Mouse (Mus musculus): ENCODE data around the gene Erfe.

DNA sequence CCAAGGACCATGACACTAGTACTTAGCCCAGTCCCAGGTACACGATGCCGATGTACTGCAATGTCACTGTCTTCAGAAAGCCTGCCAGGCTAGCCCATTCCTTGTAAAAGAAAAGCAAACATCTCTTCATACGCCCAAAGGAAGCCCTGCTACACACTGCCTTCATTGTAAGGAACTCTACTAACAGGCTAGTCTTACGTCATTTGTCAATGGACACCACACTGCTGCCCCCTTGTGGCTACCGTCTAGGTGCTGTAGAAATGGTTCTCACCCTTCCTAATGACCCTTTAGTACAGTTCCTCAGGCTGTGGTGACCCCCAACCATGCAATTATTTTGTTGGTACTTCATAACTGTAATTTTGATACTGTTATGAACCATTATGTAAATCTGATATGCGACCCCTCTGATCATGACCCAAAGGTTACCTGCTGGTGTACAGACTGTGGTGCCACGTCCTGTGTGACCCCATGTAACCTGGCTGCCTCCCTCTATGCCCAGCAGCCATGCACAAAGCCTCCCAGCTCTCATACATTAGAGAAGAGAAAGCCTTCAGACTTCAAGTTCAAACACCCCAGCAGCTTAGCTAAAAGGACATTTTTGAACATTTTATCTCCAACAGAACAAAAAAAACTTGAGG, 14.3 kb downstream of the Erfe start:
- TF ChIP-seq CTCF (IDR thresholded peaks at IDR 0.05; ENCODE audit: insufficient read depth, low read length) (peak; percentile 68), POLR2A (IDR thresholded peaks at IDR 0.05; ENCODE audit: borderline replicate concordance, extremely low read depth, low read depth, low read length) (no peak)
